ENCODE assay signal across 26 mouse cellular contexts in genomic region chr5:53167564-53167963, GRCm38 (mm10). TPM values are rescaled to one million over a fixed set of nuclear protein-coding genes. Genes with fewer than 3 reads are reported as not detected.
DNase-seq lines count a peak whose midpoint lies in the region; ATAC-seq and TF ChIP-seq lines count a peak whose summit lies in the region.
"Had no signal": no experiment of that assay in that cellular context is flagged by ENCODE, and none has a peak within 500 bp of the region (broad histone marks: within the 10 kb centered on the region; RNA-seq: fewer than 3 reads in every experiment).

No protein-coding gene starts in this region.

- peak overlapping the region; percentile 55; the same call in 1 of the 2 replicates for H3K27ac ChIP-seq in cortical plate, adult 2 months (ENCODE audit: insufficient read depth, low read length)
- no peak overlapping the region for H3K27ac ChIP-seq in kidney, embryonic 15.5 days
- H3K27ac ChIP-seq: embryonic facial prominence, embryonic 13.5 days; embryonic facial prominence, embryonic 15.5 days; forebrain, embryonic 10.5 days; forebrain, embryonic 12.5 days had no signal

- H3K4me2 ChIP-seq in kidney, embryonic 15.5 days = no peak overlapping the region
- H3K4me2 ChIP-seq: embryonic facial prominence, embryonic 13.5 days; embryonic facial prominence, embryonic 15.5 days; forebrain, embryonic 12.5 days had no signal

- H3K27me3 ChIP-seq in kidney, embryonic 15.5 days = no peaks in the 10 kb centered on the region
- H3K27me3 ChIP-seq: embryonic facial prominence, embryonic 13.5 days; embryonic facial prominence, embryonic 15.5 days had no signal

- H3K9me3 ChIP-seq in kidney, embryonic 15.5 days (replicated peaks) = no peaks in the 10 kb centered on the region
- H3K9me3 ChIP-seq: embryonic facial prominence, embryonic 13.5 days; embryonic facial prominence, embryonic 15.5 days; forebrain, embryonic 10.5 days; forebrain, embryonic 12.5 days had no signal

- WGBS in kidney, embryonic 15.5 days = 83% methylated on average over 4 of the region's 4 CpGs

- H3K4me1 ChIP-seq in cortical plate, adult 2 months (ENCODE audit: control insufficient read depth, insufficient read depth, low read length) = peaks cover 19% of the 10 kb centered on the region
- no peaks in the 10 kb centered on the region for H3K4me1 ChIP-seq in kidney, embryonic 15.5 days
- H3K4me1 ChIP-seq: embryonic facial prominence, embryonic 13.5 days; embryonic facial prominence, embryonic 15.5 days; forebrain, embryonic 10.5 days; forebrain, embryonic 12.5 days had no signal

- H3K36me3 ChIP-seq in kidney, embryonic 15.5 days = peaks cover 21% of the 10 kb centered on the region
- H3K36me3 ChIP-seq: embryonic facial prominence, embryonic 13.5 days; embryonic facial prominence, embryonic 15.5 days; forebrain, embryonic 10.5 days had no signal

- peak; percentile 61 to 69 for DNase-seq in frontal cortex, adult 2 months (ENCODE audit: extremely low spot score in 1 of 2, low spot score in 1 of 2)
- DNase-seq in frontal cortex, postnatal 25 days (ENCODE audit: low spot score in 2 of 2) = no peak
- DNase-seq in right cerebral cortex, adult 18-20 months = peak; percentile 63
- DNase-seq in right cerebral cortex, postnatal 4 days = no peak
- peak; percentile 79 for DNase-seq in brain, adult 2 months (ENCODE audit: low read depth, low spot score)
- DNase-seq in heart, adult 8-10 months (ENCODE audit: low spot score) = no peak
- DNase-seq: adrenal gland, adult 2 months; adrenal gland, postnatal 10 days; adrenal gland, postnatal 25 days; cerebellum, adult 11-12 months; cerebellum, adult 2 months; cerebellum, adult 9-10 months; cerebellum, postnatal 10 days; cerebellum, postnatal 25 days; embryo, embryonic 11 days had no signal

- TF ChIP-seq POLR2A in cortical plate, adult 2 months (IDR thresholded peaks at IDR 0.05; ENCODE audit: extremely low read depth, insufficient read depth, low read length) = no peak

- no peak overlapping the region for H3K9ac ChIP-seq in kidney, embryonic 15.5 days
- H3K9ac ChIP-seq: embryonic facial prominence, embryonic 13.5 days; embryonic facial prominence, embryonic 15.5 days; forebrain, embryonic 12.5 days had no signal

- no peak for TF ChIP-seq CTCF in cortical plate, adult 2 months (IDR thresholded peaks at IDR 0.05; ENCODE audit: extremely low read depth, insufficient read depth, low read length)

- ATAC-seq in kidney, embryonic 15.5 days (replicated peaks; ENCODE audit: low FRiP score) = no peak
- ATAC-seq: forebrain, embryonic 14.5 days; forebrain, embryonic 16.5 days had no signal

- H3K4me3 ChIP-seq in cortical plate, adult 2 months (ENCODE audit: insufficient read depth, low read length) = no peak overlapping the region
- H3K4me3 ChIP-seq in kidney, embryonic 15.5 days (replicated peaks) = no peak overlapping the region
- H3K4me3 ChIP-seq: embryonic facial prominence, embryonic 13.5 days; embryonic facial prominence, embryonic 15.5 days; erythroblast, embryonic 14.5 days; forebrain, embryonic 10.5 days; forebrain, embryonic 12.5 days had no signal

RNA-seq across cellular contexts. Expression of gene Sel1l3, which starts 46.2 kb away (rescaled TPM):
- 28.3 and 28.8 TPM in 2 replicates for polyA plus RNA-seq in frontal cortex, adult 2 months (2012; rRNA removed)
- polyA plus RNA-seq in cortical plate, adult 2 months (2012; rRNA removed) = 47.7 and 53.1 TPM in 2 replicates
- 19.0 and 20.1 TPM in 2 replicates for polyA plus RNA-seq in kidney, embryonic 15.5 days (2015; fragmentation: Nextera tagmentation; extraction: Ambion mirVana)
- total RNA-seq in heart, adult 8-10 months (2022) = 1 to 10 TPM; 1.2 to 1.8 (median 1.6) TPM
- total RNA-seq: MEL had no signal
- polyA plus RNA-seq: C2C12; erythroblast, embryonic 14.5 days had no signal

Comparison
In these comparisons a context has a peak if more than half of its experiments do, and no peak if none do; other contexts are left out.
1. DNase-seq: peak in frontal cortex, adult 2 months (2 of 2), right cerebral cortex, adult 18-20 months (single experiment) and brain, adult 2 months (single experiment); none in frontal cortex, postnatal 25 days (0 of 2), right cerebral cortex, postnatal 4 days (single experiment) and heart, adult 8-10 months (single experiment).